Mouse (Mus musculus) midbrain, embryonic 14.5 days (tissue): ENCODE data around the gene Slc25a20. TPM values are rescaled to one million over a fixed set of nuclear protein-coding genes. Genes with fewer than 3 reads are reported as not detected.

Experiments used
- microRNA-seq: library from miRNA; unstranded; fragments of <30 nt; microRNA quantifications from one replicate; pipeline ENCODE4, GENCODE M21; 2016
- polyA plus RNA-seq: library from polyadenylated mRNA; unstranded; fragments of >200 nt; fragmentation: Nextera tagmentation; extraction: Ambion mirVana; gene quantifications from 2 replicates; pipeline ENCODE4 v1.2.1, GENCODE M21; 2014

Slc25a20 gene
- polyA plus RNA-seq, 1 experiment from 2014 or later: 26.8 TPM

Small RNA genes lying within 50 kb of the gene (microRNA-seq; reads per million reads assigned to microRNA genes)
- gene Gm26298: not detected

Other genes with a start within 250 kb of the Slc25a20 start
- 0.98 and 1.4 TPM in 2 replicates for gene Ccdc36, start 233.6 kb upstream of the Slc25a20 start, polyA plus RNA-seq
- gene BC048562, start 225.6 kb upstream of the Slc25a20 start, polyA plus RNA-seq: not detected in 2 replicates
- 48.8 and 58.2 TPM in 2 replicates for gene Ccdc71, start 201.6 kb upstream of the Slc25a20 start, polyA plus RNA-seq
- gene Klhdc8b, start 200.5 kb upstream of the Slc25a20 start, polyA plus RNA-seq: 59.3 and 61.2 TPM in 2 replicates
- 9.4 and 15.9 TPM in 2 replicates for gene Lamb2, start 182.4 kb upstream of the Slc25a20 start, polyA plus RNA-seq
- gene Usp19, start 171.5 kb upstream of the Slc25a20 start, polyA plus RNA-seq: 64.3 and 72.5 TPM in 2 replicates
- gene Qars, start 154.4 kb upstream of the Slc25a20 start, polyA plus RNA-seq: 61.8 and 70.8 TPM in 2 replicates
- gene Qrich1, start 145.3 kb upstream of the Slc25a20 start, polyA plus RNA-seq: 119 and 146 TPM in 2 replicates
- 99.3 and 107 TPM in 2 replicates for gene Impdh2, start 101.8 kb upstream of the Slc25a20 start, polyA plus RNA-seq
- gene Ndufaf3, start 94.7 kb upstream of the Slc25a20 start, polyA plus RNA-seq: 76.7 and 86.2 TPM in 2 replicates
- 263 and 271 TPM in 2 replicates for gene Dalrd3, start 92.2 kb upstream of the Slc25a20 start, polyA plus RNA-seq
- gene Wdr6, start 83.3 kb upstream of the Slc25a20 start, polyA plus RNA-seq: 273 and 274 TPM in 2 replicates
- gene P4htm, start 64.4 kb upstream of the Slc25a20 start, polyA plus RNA-seq: 27.0 and 30.5 TPM in 2 replicates
- 37.6 and 45.3 TPM in 2 replicates for gene Arih2, start 12.7 kb upstream of the Slc25a20 start, polyA plus RNA-seq
- 53.8 and 68.1 TPM in 2 replicates for gene Prkar2a, start 27.2 kb downstream of the Slc25a20 start, polyA plus RNA-seq
- 256 and 286 TPM in 2 replicates for gene Ip6k2, start 121.7 kb downstream of the Slc25a20 start, polyA plus RNA-seq
- gene Nckipsd, start 146.3 kb downstream of the Slc25a20 start, polyA plus RNA-seq: 24.3 and 27.4 TPM in 2 replicates
- gene Celsr3, start 164.2 kb downstream of the Slc25a20 start, polyA plus RNA-seq: 19.5 and 20.7 TPM in 2 replicates
- gene Slc26a6, start 191.2 kb downstream of the Slc25a20 start, polyA plus RNA-seq: 16.6 and 18.2 TPM in 2 replicates